ENCODE assay signal across 8 mouse cellular contexts in genomic region chr17:35865481-35866280, GRCm38 (mm10). TPM values are rescaled to one million over a fixed set of nuclear protein-coding genes. Genes with fewer than 3 reads are reported as not detected.
DNase-seq lines count a peak whose midpoint lies in the region; TF ChIP-seq lines count a peak whose summit lies in the region.

Gene Ppp1r18, plus strand, starts transcription at chr17:35865593.

- TF ChIP-seq CTCF in thymus, adult 2 months (IDR thresholded peaks at IDR 0.05; ENCODE audit: borderline replicate concordance, control insufficient read depth, extremely low read depth, insufficient read depth, low read length, poor library complexity) = peak; percentile 17; the same call in 1 of the 2 replicates

- TF ChIP-seq POLR2A in thymus, adult 2 months (IDR thresholded peaks at IDR 0.05; ENCODE audit: control insufficient read depth, extremely low read depth, insufficient read depth, low read length, poor library complexity) = no peak; the same call in 1 of the 2 replicates

- H3K4me3 ChIP-seq in thymus, adult 2 months (ENCODE audit: control insufficient read depth, insufficient read depth, low read length) = peak within 1 kb of the TSS; percentile 96

- DNase-seq in thymus, adult 2 months = peak; percentile 43
- no peak for DNase-seq in thymus, adult 18-20 months
- peak; percentile 91 for DNase-seq in embryo, embryonic 9.5 days (ENCODE audit: extremely low spot score)
- DNase-seq in heart, adult 8-10 months (ENCODE audit: low spot score) = peak; percentile 87
- DNase-seq in kidney, adult 9 months = peak; percentile 53
- DNase-seq in lung, postnatal 14 days = peak; percentile 79
- DNase-seq in retina, embryonic 14.5 days (ENCODE audit: low spot score) = peak; percentile 89
- DNase-seq in c-Kit-positive CD71-positive TER-119-positive erythroid progenitor cells, embryonic 14.5 days (ENCODE audit: low spot score) = no peak

- no peaks in the 10 kb centered on the region for H3K27me3 ChIP-seq in thymus, adult 2 months (ENCODE audit: control insufficient read depth, insufficient read depth, low read length)

- H3K27ac ChIP-seq in thymus, adult 2 months (ENCODE audit: control insufficient read depth, insufficient read depth, low read length) = peak within 1 kb of the TSS; percentile 36; the same call in 1 of the 2 replicates

- no peaks in the 10 kb centered on the region for H3K36me3 ChIP-seq in thymus, adult 2 months (ENCODE audit: control insufficient read depth, insufficient read depth, low read length)

- peaks cover 35% of the 10 kb centered on the region for H3K4me1 ChIP-seq in thymus, adult 2 months (replicated peaks; ENCODE audit: control insufficient read depth, insufficient read depth, low read length)

- 2% methylated on average over 48 of the region's 48 CpGs for WGBS in thymus, adult 2 months

RNA-seq across cellular contexts. Expression of gene Ppp1r18, which starts in this region (rescaled TPM):
- 174 and 176 TPM in 2 replicates for polyA plus RNA-seq in thymus, adult 2 months (2012; rRNA removed)
- 10 to 100 TPM; 10.5 to 13.5 (median 11.8) TPM for total RNA-seq in heart, adult 8-10 months (2022)

Comparison
In these comparisons a context has a peak if more than half of its experiments do, and no peak if none do; other contexts are left out.
1. DNase-seq: peak in thymus, adult 2 months (single experiment), embryo, embryonic 9.5 days (single experiment), heart, adult 8-10 months (single experiment), kidney, adult 9 months (single experiment), lung, postnatal 14 days (single experiment) and retina, embryonic 14.5 days (single experiment); none in thymus, adult 18-20 months (0 of 2) and c-Kit-positive CD71-positive TER-119-positive erythroid progenitor cells, embryonic 14.5 days (single experiment).